Mouse (Mus musculus) spleen, postnatal 10 days (tissue): ENCODE results near the gene Rfc2.
A peak's percentile ranks its signal among the peaks of the same experiment; 100 is the strongest.

Experiments used
- DNase-seq, 2 experiments: peaks; one replicate each; pipeline ENCODE4 v3.0.0; 2021 to 2022; ENCODE audit warnings: low spot score in 2 of 2

Gene Rfc2

GRCm38 (mm10) chr5:134581146-134581545, at the start of gene Rfc2:
TSS of gene Rfc2 (plus strand) at chr5:134581366.
- DNase-seq = no peak

- no peak for DNase-seq
These were observed 49.6 kb upstream of the Rfc2 start for GRCm38 (mm10) chr5:134531585-134531984.

GRCm38 (mm10) chr5:134532417-134532816, 48.7 kb upstream of the Rfc2 start:
- DNase-seq = no peak

- DNase-seq = no peak
These were observed 45.1 kb upstream of the Rfc2 start for GRCm38 (mm10) chr5:134536036-134536435.

GRCm38 (mm10) chr5:134539891-134540290, 41.3 kb upstream of the Rfc2 start:
- DNase-seq = peak in 1 of 2 experiments; percentile 40

- no peak for DNase-seq
These were observed 40.3 kb upstream of the Rfc2 start for GRCm38 (mm10) chr5:134540881-134541280.

GRCm38 (mm10) chr5:134541640-134542039, 39.5 kb upstream of the Rfc2 start:
- DNase-seq = no peak

- DNase-seq = no peak
These were observed 36.5 kb upstream of the Rfc2 start for GRCm38 (mm10) chr5:134544516-134545241.

- DNase-seq = no peak
These were observed 35.9 kb upstream of the Rfc2 start for GRCm38 (mm10) chr5:134545242-134545629.

GRCm38 (mm10) chr5:134546790-134547189, 34.4 kb upstream of the Rfc2 start:
- DNase-seq = no peak

- no peak for DNase-seq
These were observed 32.9 kb upstream of the Rfc2 start for GRCm38 (mm10) chr5:134548306-134548705.

GRCm38 (mm10) chr5:134549640-134550168, 31.5 kb upstream of the Rfc2 start:
- no peak for DNase-seq

- DNase-seq = no peak
These were observed 30.3 kb upstream of the Rfc2 start for GRCm38 (mm10) chr5:134550836-134551232.

GRCm38 (mm10) chr5:134551233-134552109, 29.7 kb upstream of the Rfc2 start:
- peak; percentile 16 to 33 for DNase-seq

- peak; percentile 77 to 92 for DNase-seq
These were observed 28.8 kb upstream of the Rfc2 start, which contains the start of gene Clip2 for GRCm38 (mm10) chr5:134552110-134552972. TSS of gene Clip2 (minus strand) at chr5:134552434.

GRCm38 (mm10) chr5:134553951-134554546, 27.1 kb upstream of the Rfc2 start:
- no peak for DNase-seq

- peak in 1 of 2 experiments; percentile 68 for DNase-seq
These were observed 25.6 kb upstream of the Rfc2 start for GRCm38 (mm10) chr5:134555463-134556164.

- DNase-seq = no peak
These were observed 21.1 kb upstream of the Rfc2 start, which contains the start of gene Syna for GRCm38 (mm10) chr5:134560071-134560449. TSS of gene Syna (minus strand) at chr5:134560171.

GRCm38 (mm10) chr5:134560450-134561171, 20.6 kb upstream of the Rfc2 start:
- DNase-seq = no peak

- no peak for DNase-seq
These were observed 16.9 kb upstream of the Rfc2 start for GRCm38 (mm10) chr5:134564272-134564671.
